Mouse (Mus musculus) spleen, postnatal 10 days (tissue): ENCODE measurements around the gene Katna1.

Experiments used
- DNase-seq, 2 experiments: peaks; one replicate each; pipeline ENCODE4 v3.0.0; 2021 to 2022; ENCODE audit warnings: low spot score in 2 of 2

Katna1 gene

DNA sequence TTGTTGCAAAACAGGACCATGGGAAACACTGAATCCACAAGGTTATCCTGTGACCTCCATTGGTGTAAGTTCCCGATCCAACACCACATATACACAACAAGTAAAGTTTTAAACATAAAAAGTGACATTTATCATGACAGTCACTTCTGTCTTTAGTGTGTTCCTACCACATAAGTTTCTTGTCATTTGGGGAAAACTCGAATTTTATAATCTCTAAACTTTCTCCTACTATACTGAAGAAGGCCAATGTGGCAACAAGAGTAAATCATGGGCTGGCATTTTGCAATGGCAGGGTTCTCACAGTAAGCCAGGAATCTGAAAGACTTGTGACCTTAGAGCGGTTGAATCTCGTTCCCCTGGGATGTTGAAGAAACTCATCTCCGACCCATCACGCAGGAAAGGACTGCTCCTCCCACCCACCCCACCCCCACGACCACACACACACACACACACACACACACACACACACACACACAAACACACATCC is 54.0 kb downstream of the Katna1 start:
- no peak for DNase-seq

DNA sequence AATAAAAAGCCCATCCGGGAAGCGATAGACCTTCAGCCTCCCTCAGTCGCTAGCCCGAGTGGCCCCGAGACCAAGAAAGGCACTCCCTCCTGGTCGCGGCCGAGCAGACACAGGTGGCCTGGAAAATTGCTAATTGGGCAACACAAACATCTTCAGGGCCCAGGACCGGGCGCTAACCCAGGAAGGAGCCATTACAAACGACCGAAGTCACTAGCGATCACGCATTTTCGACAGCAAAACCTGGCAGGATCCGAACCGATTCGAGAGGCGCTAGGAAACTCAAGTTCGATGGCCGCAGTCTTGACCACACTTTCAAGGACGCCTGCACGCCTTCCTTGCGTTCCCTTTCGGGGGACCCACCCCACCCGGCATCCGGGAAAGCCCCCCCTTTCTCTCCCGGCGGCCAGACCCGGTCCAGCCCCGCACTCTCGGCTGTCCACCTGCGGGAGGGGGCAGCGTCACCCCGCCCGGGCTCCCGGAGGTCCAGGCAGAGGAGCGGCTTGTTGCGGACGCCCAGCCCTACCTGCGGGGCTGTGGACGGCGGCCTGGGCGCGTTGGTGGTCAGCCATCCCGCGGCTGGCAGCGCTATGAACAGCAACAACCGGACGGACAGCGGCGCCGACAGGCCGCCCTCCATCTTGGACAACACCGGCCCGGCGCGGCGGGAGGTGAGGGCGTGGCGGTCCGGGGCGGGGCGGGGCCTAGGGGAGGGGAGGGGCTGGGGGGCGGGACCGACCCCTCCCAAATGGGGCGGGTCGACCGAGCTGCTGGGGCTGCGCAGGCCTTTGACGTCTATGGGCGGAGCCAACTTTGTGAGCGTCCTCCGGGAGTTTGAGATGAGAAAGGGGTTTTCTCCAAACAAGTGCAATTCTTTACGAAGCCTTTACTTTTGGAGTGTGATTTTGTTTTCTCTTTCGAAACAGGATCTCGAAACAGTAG is 54.7 kb downstream of the Katna1 start:
- peak; percentile 85 to 95 for DNase-seq

DNA sequence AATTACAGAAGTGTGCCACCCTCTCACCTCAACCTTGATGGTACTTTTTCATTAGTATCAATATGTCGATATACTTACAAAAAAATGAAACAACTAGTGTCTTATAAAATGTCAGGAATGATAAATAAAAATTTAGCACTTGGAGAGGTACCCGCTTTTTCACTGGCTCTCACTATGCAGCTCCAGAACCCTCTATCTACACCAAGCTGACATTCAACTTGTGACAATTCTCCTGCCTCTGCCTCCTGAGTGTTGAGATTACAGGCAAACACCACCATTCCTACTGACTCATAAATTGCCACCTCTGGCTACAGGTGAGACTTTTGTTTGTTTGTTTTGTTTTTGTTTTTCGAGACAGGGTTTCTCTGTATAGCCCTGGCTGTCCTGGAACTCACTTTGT is 55.4 kb downstream of the Katna1 start:
- DNase-seq, result no peak

DNA sequence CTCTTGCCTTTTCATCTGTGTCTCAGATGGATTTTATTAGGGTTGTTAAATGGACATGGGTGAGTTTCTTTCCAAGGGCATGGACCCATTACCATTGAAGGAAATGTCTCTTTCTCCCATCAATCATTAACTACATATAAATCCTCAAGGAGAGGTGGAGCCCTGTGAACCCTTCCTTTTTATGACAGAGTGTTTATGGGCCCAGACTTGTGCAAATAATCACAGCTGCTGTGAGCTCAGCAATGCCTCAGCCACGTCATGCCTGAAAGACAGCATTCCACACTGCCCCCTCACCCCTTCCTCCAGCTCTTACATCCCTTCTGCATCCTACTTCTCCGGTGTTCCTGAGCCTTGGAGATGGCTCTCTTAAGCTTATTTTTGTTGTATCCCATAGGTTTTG is 61.5 kb downstream of the Katna1 start:
- no peak for DNase-seq

DNA sequence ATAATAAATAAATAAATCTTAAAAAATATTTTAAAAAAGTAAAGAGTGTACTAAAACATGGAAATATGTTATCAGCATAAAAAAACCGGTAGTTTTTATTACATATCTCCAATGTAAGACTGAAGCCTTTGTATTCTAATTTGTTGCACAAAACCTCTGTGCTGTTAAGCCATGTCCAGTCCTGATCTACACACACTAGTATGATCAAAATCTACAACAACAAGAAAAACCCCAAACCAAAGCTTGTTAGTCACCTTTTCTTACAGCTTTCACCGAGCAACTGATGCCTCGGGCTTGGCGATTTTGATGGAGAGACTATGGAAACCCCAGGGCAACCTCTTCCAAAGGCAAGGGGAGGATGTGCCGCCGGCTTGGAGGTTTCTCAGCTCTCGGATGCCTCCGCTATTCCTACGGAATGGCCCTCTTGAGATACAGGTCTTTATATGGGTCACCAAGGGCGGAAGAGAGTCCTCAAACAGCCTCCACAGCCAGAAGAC is 66.5 kb downstream of the Katna1 start:
- no peak for DNase-seq

DNA sequence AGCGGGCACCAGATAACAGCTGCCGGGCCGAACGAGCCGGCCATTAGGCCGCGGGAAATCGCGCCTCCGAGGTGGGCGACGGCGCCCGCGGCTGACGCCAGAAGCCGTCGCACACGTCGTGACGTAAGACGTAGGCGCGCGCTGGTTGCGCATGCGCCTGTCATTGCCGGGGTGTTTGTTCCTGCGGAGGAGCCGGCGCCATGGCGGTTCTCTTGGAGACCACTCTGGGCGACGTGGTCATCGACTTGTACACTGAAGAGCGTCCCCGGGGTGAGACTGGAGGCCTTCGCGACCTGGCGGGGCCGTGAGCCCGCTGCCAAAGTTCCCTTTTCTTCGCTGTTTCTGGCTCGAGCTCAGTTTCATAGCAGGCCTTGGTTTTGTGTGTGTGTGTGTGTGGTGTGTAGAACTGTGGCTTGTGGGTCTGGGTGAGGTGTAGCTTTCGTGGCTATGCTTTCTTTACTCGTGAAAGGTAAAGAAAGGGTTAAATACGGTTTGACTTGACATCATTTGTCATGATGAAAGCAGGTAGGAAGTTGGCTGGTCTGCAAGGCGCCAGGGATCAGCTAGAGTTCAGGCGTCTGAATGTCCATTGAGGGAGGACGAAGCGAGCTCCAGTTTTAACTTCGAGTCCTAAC is 67.1 kb downstream of the Katna1 start, which contains the start of the genes Ginm1 and Ppil4:
Ginm1 (minus strand) TSS at position 74 of the 635 bp plus-strand sequence.
Ppil4 (plus strand) TSS at position 141 of the 635 bp plus-strand sequence.
- peak; percentile 84 to 94 for DNase-seq

DNA sequence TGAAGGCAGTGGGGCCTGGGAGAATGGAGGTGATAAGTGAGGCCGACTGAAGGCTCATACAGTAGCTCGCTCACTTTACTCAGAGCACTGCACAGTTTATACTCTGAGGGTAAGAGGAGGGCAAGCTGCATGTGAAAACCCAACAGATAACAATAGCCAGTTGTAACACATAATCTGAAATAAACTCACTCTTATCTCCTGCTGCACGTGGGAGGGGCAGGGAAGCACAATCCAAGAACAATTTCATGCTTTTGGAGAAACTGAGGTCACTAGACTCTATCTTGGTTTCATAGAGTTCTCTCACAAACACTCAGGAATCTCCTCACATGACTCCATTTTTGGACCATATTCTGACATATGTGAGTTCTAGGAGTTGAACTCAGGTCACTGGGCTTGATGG is 75.5 kb downstream of the Katna1 start:
- DNase-seq, result no peak

DNA sequence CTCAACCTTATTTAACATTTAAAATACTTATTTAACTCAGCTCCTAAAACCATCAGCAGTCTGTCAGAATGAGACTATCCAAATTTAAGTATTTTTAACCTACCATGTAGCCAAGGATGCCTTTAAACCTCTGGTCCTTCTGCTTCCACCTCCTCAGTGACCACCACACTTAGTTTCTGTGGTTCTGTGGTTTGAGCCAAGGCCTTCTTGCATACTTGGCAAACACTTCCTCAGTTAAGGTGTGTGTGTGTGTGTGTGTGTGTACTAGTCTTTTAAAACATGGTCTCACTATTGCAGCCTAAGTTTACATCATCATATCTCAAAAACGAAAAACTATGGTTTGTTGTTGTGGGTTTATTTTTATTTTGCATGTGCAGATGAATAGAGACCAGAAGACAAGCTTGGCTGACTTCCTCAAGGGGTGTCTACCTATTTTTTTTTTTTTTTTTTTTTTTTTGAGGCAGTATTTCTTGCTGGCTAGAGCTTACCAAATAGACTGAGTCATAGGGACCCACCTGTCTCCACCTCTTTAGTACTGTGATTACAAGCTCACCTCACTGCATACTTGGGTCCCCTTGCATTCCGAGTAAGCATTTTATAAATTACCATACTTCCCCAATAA is 76.8 kb downstream of the Katna1 start:
- no peak for DNase-seq

DNA sequence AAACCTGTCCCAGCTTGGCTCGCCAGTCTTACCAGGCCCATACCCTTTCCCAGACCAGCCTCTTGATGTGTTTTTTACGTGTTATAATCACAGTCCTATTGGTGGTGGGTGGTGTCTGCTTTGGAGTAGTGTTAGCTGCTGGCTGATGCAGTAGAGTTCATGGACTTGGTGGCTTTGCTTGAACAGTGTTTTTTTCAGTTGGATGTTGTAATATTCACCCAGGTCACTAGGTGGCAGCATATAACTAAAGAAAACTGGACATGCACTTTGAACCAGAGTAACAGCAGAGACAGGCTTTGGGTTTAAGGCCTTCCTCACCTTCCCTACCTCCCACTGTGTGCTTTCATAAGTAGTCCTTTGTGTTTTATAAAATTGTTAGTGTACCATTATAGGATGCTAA is 84.1 kb downstream of the Katna1 start:
- DNase-seq, result peak; percentile 18 to 48
